Mouse (Mus musculus) cerebellum, adult 2 months (tissue): ENCODE measurements around the gene Mllt1. TPM values are rescaled to one million over a fixed set of nuclear protein-coding genes. Genes with fewer than 3 reads are reported as not detected.
"Not testable (repeated sequence)": the region's sequence is repeated elsewhere in the genome, so short reads cannot be mapped to it uniquely, and the experiment has no call there.

Experiments used
- DNase-seq, 2 experiments: peaks; one replicate each; pipeline ENCODE4 v3.0.0; 2021
- H3K27ac ChIP-seq: fragments of 200-500 bp; 2 replicates; pipeline ENCODE4 v1.5.1; 2012; ENCODE audit warnings: low read length, control low read depth, inconsistent platforms; ENCODE audit not compliant: insufficient read depth
- H3K27me3 ChIP-seq: fragments of 200-500 bp; 2 replicates; pipeline ENCODE4 v1.6.1; 2012; ENCODE audit warnings: inconsistent platforms, mild to moderate bottlenecking, low read length, moderate library complexity; ENCODE audit not compliant: control insufficient read depth, insufficient read depth
- H3K4me1 ChIP-seq: fragments of 200-500 bp; 2 replicates; pipeline ENCODE4 v1.6.1; 2011; ENCODE audit warnings: low read length; ENCODE audit not compliant: control insufficient read depth, insufficient read depth
- H3K4me3 ChIP-seq: fragments of 200-500 bp; replicated peaks from 2 replicates; pipeline ENCODE3; 2011; ENCODE audit warnings: mild to moderate bottlenecking, low read depth, low read length, control low read depth; ENCODE audit not compliant: insufficient read depth
- CTCF ChIP-seq: fragments of 200-500 bp; IDR thresholded peaks from 2 replicates; pipeline ENCODE4 v1.5.1; 2011; ENCODE audit warnings: low read depth, mild to moderate bottlenecking, control low read depth, low read length, moderate library complexity, borderline replicate concordance; ENCODE audit not compliant: insufficient read depth
- POLR2A ChIP-seq: fragments of 200-500 bp; IDR thresholded peaks from 2 replicates; pipeline ENCODE4 v1.6.1; 2011; ENCODE audit warnings: low read length, control low read depth, borderline replicate concordance; ENCODE audit not compliant: insufficient read depth
- WGBS: fragments of 180-500 bp; shearing (Covaris S2); methylation state at CpG from one replicate; pipeline ENCODE4 v1.1.7; 2018; 5-methylcytosine and 5-hydroxymethylcytosine counted together
- polyA plus RNA-seq: library from polyadenylated mRNA; depleted of rRNA; stranded (reverse); fragments of >200 nt; gene quantifications from 2 replicates; pipeline ENCODE4 v1.2.3, GENCODE M21; 2012

The Mllt1 gene
- polyA plus RNA-seq, 1 experiment: 45.7 TPM

DNA sequence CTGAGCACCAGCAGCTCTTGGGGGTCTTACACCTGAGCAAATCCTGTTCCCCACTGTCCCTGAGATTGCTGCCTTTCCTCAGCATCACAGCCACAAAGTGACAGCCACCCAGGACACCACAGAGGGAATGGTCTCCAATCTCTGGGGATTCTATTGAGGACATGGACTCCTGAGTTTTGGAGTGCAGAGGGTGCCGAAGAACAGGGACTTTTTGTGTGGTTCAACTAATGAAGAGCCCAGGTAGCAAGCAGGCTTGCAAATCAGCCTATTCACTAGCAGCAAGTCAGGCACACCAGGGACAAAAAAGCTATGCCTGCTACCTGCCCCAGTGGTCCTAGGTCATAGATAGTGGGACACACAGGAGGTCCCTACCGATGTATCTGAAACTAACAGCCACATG is 1.8 kb downstream of the Mllt1 start:
- Histone ChIP-seq H3K27me3 (no peaks in the 10 kb centered on the region), H3K4me1 (peaks cover 16% of the 10 kb centered on the region; the same call in 1 of the 2 replicates), H3K4me3 (no peak overlapping the region), H3K27ac (no peak overlapping the region)
- no peak for TF ChIP-seq CTCF
- no peak for TF ChIP-seq POLR2A
- 68% methylated on average over 2 of the region's 2 CpGs for WGBS
- DNase-seq: no peak

DNA sequence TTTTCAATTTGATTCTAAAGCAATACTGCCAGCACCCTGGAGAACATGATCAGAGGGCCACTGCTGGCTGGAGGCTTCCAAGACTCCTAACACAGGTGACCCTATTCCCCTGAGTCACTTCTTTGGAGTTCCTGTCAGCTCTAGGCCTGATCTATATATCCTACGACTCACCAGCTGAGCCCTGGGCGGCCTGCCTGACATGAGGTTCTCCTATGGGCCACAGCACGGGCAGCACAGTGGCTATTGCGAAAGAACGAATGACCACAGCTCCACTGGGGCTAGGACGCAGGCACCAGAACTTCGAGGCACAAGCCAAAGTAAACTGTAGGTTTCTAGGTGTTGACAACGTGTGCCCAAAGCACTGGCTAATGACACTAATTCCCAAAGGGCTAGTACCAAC is 5.2 kb downstream of the Mllt1 start:
- WGBS: 83% methylated on average over 8 of the region's 8 CpGs
- TF ChIP-seq CTCF (no peak), POLR2A (no peak)
- no peak overlapping the region for H3K4me3 ChIP-seq
- H3K4me1 ChIP-seq: peaks cover 16% of the 10 kb centered on the region; the same call in 1 of the 2 replicates
- no peak overlapping the region for H3K27ac ChIP-seq
- H3K27me3 ChIP-seq: no peaks in the 10 kb centered on the region
- no peak for DNase-seq

- TF ChIP-seq POLR2A (no peak), CTCF (no peak)
- Histone ChIP-seq H3K27ac (no peak overlapping the region), H3K4me3 (no peak overlapping the region), H3K27me3 (no peaks in the 10 kb centered on the region), H3K4me1 (peaks cover 16% of the 10 kb centered on the region; the same call in 1 of the 2 replicates)
- DNase-seq: no peak
- 56% methylated on average over 1 of the region's 1 CpGs for WGBS
Measured at GRCm38 (mm10) chr17:56929530-56929929, 5.7 kb downstream of the Mllt1 start.

DNA sequence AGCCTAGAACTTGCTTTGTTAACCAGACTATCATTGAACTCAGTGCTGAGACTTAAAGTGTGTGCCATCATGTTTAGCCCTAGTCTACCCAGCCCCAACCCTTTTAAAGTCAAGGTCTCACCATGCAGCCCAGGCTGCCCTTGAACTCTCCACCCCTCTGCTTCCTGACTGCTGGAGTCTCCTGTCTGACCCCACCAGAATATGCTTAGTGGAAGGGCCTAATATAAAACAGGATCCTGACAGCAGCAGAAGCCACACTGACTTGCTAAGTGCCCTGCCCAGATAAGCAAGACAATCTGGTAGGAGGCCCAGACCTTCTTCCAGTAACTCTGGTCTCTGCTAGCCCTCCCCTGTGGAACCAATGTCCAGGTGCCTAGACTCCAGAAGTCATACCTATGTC is 6.1 kb downstream of the Mllt1 start:
- no peak for TF ChIP-seq POLR2A
- no peak for TF ChIP-seq CTCF
- no peak for DNase-seq
- Histone ChIP-seq H3K4me1 (peaks cover 16% of the 10 kb centered on the region; the same call in 1 of the 2 replicates), H3K27ac (no peak overlapping the region), H3K4me3 (no peak overlapping the region), H3K27me3 (no peaks in the 10 kb centered on the region)

DNA sequence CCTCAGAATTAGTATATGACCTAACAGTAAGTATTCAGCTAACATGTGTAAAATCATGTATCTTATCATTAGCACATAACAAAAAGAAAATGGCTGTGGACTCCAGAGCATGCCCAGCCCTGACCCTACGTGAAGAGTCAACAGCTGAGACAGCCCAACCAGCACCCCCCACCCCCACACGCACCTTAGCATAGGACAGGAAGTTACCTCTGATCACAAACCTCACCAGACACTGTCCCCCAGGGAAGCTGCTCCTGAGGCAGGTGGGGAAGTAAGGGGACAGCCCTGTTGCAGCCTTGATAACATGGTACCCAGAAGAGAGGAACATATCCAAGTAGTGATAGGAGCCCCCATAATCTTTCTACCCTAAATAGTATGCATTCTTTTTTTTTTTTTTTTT is 9.2 kb downstream of the Mllt1 start:
- H3K4me1 ChIP-seq: 0 out of 2 replicates have a peak, but pooled peaks cover 3% of the 10 kb centered on the region
- no peak for TF ChIP-seq CTCF
- no peak for TF ChIP-seq POLR2A

GRCm38 (mm10) chr17:56919725-56920124 is 15.5 kb downstream of the Mllt1 start:
- Histone ChIP-seq H3K27ac (no peak overlapping the region), H3K4me3 (no peak overlapping the region), H3K4me1 (no peaks in the 10 kb centered on the region; the same call in 1 of the 2 replicates), H3K27me3 (no peaks in the 10 kb centered on the region)
- 84% methylated on average over 3 of the region's 3 CpGs for whole genome bisulfite sequencing
- DNase-seq: no peak
- no peak for TF ChIP-seq POLR2A
- TF ChIP-seq CTCF: no peak

More for the DNA sequence above, 9.2 kb downstream of the Mllt1 start:
- DNase-seq: no peak
- Histone ChIP-seq H3K4me3 (no peak overlapping the region), H3K27me3 (no peaks in the 10 kb centered on the region), H3K27ac (no peak overlapping the region)
- WGBS: 96% methylated on average over 2 of the region's 2 CpGs

- no peaks in the 10 kb centered on the region; the same call in 1 of the 2 replicates for H3K4me1 ChIP-seq
- H3K27ac ChIP-seq: no peak overlapping the region
- no peaks in the 10 kb centered on the region for H3K27me3 ChIP-seq
- no peak overlapping the region for H3K4me3 ChIP-seq
- TF ChIP-seq CTCF: no peak
- no peak for TF ChIP-seq POLR2A
- WGBS: 70% methylated on average over 2 of the region's 2 CpGs
- DNase-seq: no peak
Measured at GRCm38 (mm10) chr17:56917166-56917565, 18.0 kb downstream of the Mllt1 start.

- Histone ChIP-seq H3K27ac (no peak overlapping the region), H3K4me3 (no peak overlapping the region), H3K27me3 (no peaks in the 10 kb centered on the region), H3K4me1 (peaks cover 11% of the 10 kb centered on the region)
- TF ChIP-seq POLR2A (no peak), CTCF (no peak)
- DNase-seq: no peak
Measured at GRCm38 (mm10) chr17:56913444-56913843, 21.8 kb downstream of the Mllt1 start.

DNA sequence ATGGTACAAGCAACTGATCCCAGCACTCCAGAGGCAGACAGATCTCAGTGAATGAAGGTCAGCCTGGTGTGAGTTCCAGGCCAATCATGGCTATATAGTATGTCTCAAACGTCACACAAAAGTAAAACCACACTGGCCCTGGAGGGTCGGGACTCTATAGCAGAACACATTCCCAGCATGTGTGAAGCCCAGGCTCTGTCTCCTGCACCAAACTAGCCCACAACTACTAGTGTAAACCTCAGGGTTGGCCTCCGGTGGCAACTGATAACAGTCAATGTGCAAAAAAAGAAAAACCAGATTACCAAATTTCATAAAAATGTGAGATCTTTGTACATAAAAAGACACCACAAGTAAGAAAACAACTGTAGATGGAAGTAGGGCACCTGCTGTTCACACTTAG is 22.2 kb downstream of the Mllt1 start:
- H3K4me3 ChIP-seq: no peak overlapping the region
- 91% methylated on average over 3 of the region's 3 CpGs for whole genome bisulfite sequencing

GRCm38 (mm10) chr17:56909764-56910163 is 25.5 kb downstream of the Mllt1 start:
- Histone ChIP-seq H3K4me1 (peaks cover 24% of the 10 kb centered on the region), H3K27ac (peak overlapping the region; percentile 72)
- whole genome bisulfite sequencing: 25% methylated on average over 2 of the region's 2 CpGs
- peak; percentile 46 to 58 for DNase-seq
- not testable (repeated sequence) for H3K27me3 ChIP-seq, H3K4me3 ChIP-seq

More for the DNA sequence above, 22.2 kb downstream of the Mllt1 start:
- Histone ChIP-seq H3K27me3 (no peaks in the 10 kb centered on the region), H3K27ac (no peak overlapping the region), H3K4me1 (peaks cover 13% of the 10 kb centered on the region)
- DNase-seq: no peak
- TF ChIP-seq CTCF: no peak
- TF ChIP-seq POLR2A: no peak
